Mouse (Mus musculus) small intestine, adult 2 months (tissue): Measurements from ENCODE around the gene Pdia4.

Experiments
- CTCF ChIP-seq: fragments of 200-500 bp; IDR thresholded peaks from 2 replicates; pipeline ENCODE4 v1.5.1; 2012; ENCODE audit warnings: low read depth, mild to moderate bottlenecking, control low read depth, inconsistent platforms, low read length, moderate library complexity, mixed read lengths; ENCODE audit not compliant: insufficient replicate concordance, insufficient read length; ENCODE audit errors: extremely low read depth
- POLR2A ChIP-seq: fragments of 200-500 bp; IDR thresholded peaks from 2 replicates; pipeline ENCODE4 v1.6.1; 2012; ENCODE audit warnings: low read depth, mild to moderate bottlenecking, control low read depth, inconsistent platforms, low read length, moderate library complexity

DNA sequence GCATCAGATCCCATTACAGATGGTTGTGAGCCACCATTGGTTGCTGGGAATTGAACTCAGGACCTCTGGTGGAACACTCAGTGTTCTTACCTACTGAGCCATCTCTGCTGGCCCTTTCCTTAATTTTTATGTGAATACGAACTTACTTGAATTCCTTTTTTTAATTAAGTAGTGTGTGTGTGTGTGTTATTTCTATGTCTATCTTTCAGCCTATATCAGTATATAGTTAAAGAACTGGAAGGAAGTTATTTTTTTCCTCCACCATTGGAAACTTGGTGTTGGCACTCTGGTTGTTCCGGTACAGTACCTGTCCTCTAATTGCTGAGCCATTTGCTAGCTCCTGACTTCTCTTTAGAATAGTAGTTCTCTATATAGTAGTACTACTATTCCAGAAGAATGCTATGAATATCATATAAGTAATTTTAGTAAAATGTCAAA is 32.6 kb downstream of the Pdia4 start:
- TF ChIP-seq POLR2A (no peak), CTCF (no peak)
